Mouse (Mus musculus): ENCODE results near the gene Gimap4. TPM values are rescaled to one million over a fixed set of nuclear protein-coding genes. Genes with fewer than 3 reads are reported as not detected.

The Gimap4 gene
- polyA plus RNA-seq, 1 experiment, result 73.5 TPM

GRCm38 (mm10) chr6:48645660-48646308 is 38.6 kb upstream of the Gimap4 start:
- TF ChIP-seq POLR2A (IDR thresholded peaks at IDR 0.05; ENCODE audit: low read depth, low read length), result no peak
- peak; percentile 86; the same call in 1 of the 2 replicates for TF ChIP-seq CTCF (IDR thresholded peaks at IDR 0.05; ENCODE audit: extremely low read depth, insufficient read depth, insufficient read length, insufficient replicate concordance)
- Histone ChIP-seq H3K4me1 (ENCODE audit: control insufficient read depth, insufficient read depth, insufficient read length) (peaks cover 13% of the 10 kb centered on the region; the same call in 1 of the 2 replicates), H3K36me3 (ENCODE audit: control insufficient read depth, insufficient read depth, low read length) (peaks cover 8% of the 10 kb centered on the region), H3K27me3 (ENCODE audit: control insufficient read depth, insufficient read depth, low read length) (no peaks in the 10 kb centered on the region), H3K27ac (ENCODE audit: insufficient read depth, low read length) (peak overlapping the region; percentile 45; the same call in 1 of the 2 replicates), H3K4me3 (ENCODE audit: extremely low read depth, insufficient read depth, insufficient read length) (no peak overlapping the region; the same call in 1 of the 2 replicates)
- DNase-seq (ENCODE audit: low read depth in 1 of 2, low spot score in 2 of 2), result peak; percentile 73 to 75
- 6% methylated on average over 12 of the region's 12 CpGs for WGBS

- TF ChIP-seq POLR2A (IDR thresholded peaks at IDR 0.05; ENCODE audit: low read depth, low read length), result no peak
- TF ChIP-seq CTCF (IDR thresholded peaks at IDR 0.05; ENCODE audit: extremely low read depth, insufficient read depth, insufficient read length, insufficient replicate concordance), result no peak
- 74% methylated on average over 4 of the region's 4 CpGs for WGBS
- DNase-seq (ENCODE audit: low read depth in 1 of 2, low spot score in 2 of 2), result no peak
Measured at GRCm38 (mm10) chr6:48646309-48646690, 38.0 kb upstream of the Gimap4 start.

GRCm38 (mm10) chr6:48646995-48647394 is 37.4 kb upstream of the Gimap4 start, which contains the start of gene Gimap8:
Gimap8 (plus strand) TSS chr6:48647234.
- peak; percentile 80 to 90 for DNase-seq (ENCODE audit: low read depth in 1 of 2, low spot score in 2 of 2)
- Histone ChIP-seq H3K4me3 (ENCODE audit: extremely low read depth, insufficient read depth, insufficient read length) (peak within 1 kb of the TSS; percentile 71), H3K27ac (ENCODE audit: insufficient read depth, low read length) (peak within 1 kb of the TSS; percentile 91), H3K36me3 (ENCODE audit: control insufficient read depth, insufficient read depth, low read length) (peaks cover 18% of the 10 kb centered on the region), H3K4me1 (ENCODE audit: control insufficient read depth, insufficient read depth, insufficient read length) (peaks cover 13% of the 10 kb centered on the region; the same call in 1 of the 2 replicates), H3K27me3 (ENCODE audit: control insufficient read depth, insufficient read depth, low read length) (no peaks in the 10 kb centered on the region)
- WGBS, result 5% methylated on average over 3 of the region's 3 CpGs
- peak; percentile 81 for TF ChIP-seq CTCF (IDR thresholded peaks at IDR 0.05; ENCODE audit: extremely low read depth, insufficient read depth, insufficient read length, insufficient replicate concordance)
- TF ChIP-seq POLR2A (IDR thresholded peaks at IDR 0.05; ENCODE audit: low read depth, low read length), result peak; percentile 8; the same call in 1 of the 2 replicates

More at GRCm38 (mm10) chr6:48646309-48646690, 38.0 kb upstream of the Gimap4 start:
- H3K36me3 ChIP-seq (ENCODE audit: control insufficient read depth, insufficient read depth, low read length), result peaks cover 13% of the 10 kb centered on the region
- no peak overlapping the region for H3K27ac ChIP-seq (ENCODE audit: insufficient read depth, low read length)
- H3K27me3 ChIP-seq (ENCODE audit: control insufficient read depth, insufficient read depth, low read length), result no peaks in the 10 kb centered on the region
- H3K4me3 ChIP-seq (ENCODE audit: extremely low read depth, insufficient read depth, insufficient read length), result no peak overlapping the region
- H3K4me1 ChIP-seq (ENCODE audit: control insufficient read depth, insufficient read depth, insufficient read length), result peaks cover 13% of the 10 kb centered on the region; the same call in 1 of the 2 replicates

GRCm38 (mm10) chr6:48647611-48648010 is 36.7 kb upstream of the Gimap4 start:
- 46% methylated on average over 2 of the region's 2 CpGs for WGBS
- H3K36me3 ChIP-seq (ENCODE audit: control insufficient read depth, insufficient read depth, low read length), result peaks cover 18% of the 10 kb centered on the region
- DNase-seq (ENCODE audit: low read depth in 1 of 2, low spot score in 2 of 2), result no peak
- no peak for TF ChIP-seq CTCF (IDR thresholded peaks at IDR 0.05; ENCODE audit: extremely low read depth, insufficient read depth, insufficient read length, insufficient replicate concordance)
- TF ChIP-seq POLR2A (IDR thresholded peaks at IDR 0.05; ENCODE audit: low read depth, low read length), result no peak
- peak overlapping the region; percentile 71 for H3K4me3 ChIP-seq (ENCODE audit: extremely low read depth, insufficient read depth, insufficient read length)
- H3K4me1 ChIP-seq (ENCODE audit: control insufficient read depth, insufficient read depth, insufficient read length), result peaks cover 13% of the 10 kb centered on the region; the same call in 1 of the 2 replicates
- no peaks in the 10 kb centered on the region for H3K27me3 ChIP-seq (ENCODE audit: control insufficient read depth, insufficient read depth, low read length)
- H3K27ac ChIP-seq (ENCODE audit: insufficient read depth, low read length), result peak overlapping the region; percentile 91

- H3K36me3 ChIP-seq (ENCODE audit: control insufficient read depth, insufficient read depth, low read length), result peaks cover 18% of the 10 kb centered on the region
- TF ChIP-seq CTCF (IDR thresholded peaks at IDR 0.05; ENCODE audit: extremely low read depth, insufficient read depth, insufficient read length, insufficient replicate concordance), result no peak
- no peak for TF ChIP-seq POLR2A (IDR thresholded peaks at IDR 0.05; ENCODE audit: low read depth, low read length)
- WGBS, result 78% methylated on average over 4 of the region's 4 CpGs
- H3K27me3 ChIP-seq (ENCODE audit: control insufficient read depth, insufficient read depth, low read length), result no peaks in the 10 kb centered on the region
- no peak for DNase-seq (ENCODE audit: low read depth in 1 of 2, low spot score in 2 of 2)
- peak overlapping the region; percentile 91 for H3K27ac ChIP-seq (ENCODE audit: insufficient read depth, low read length)
- peaks cover 13% of the 10 kb centered on the region; the same call in 1 of the 2 replicates for H3K4me1 ChIP-seq (ENCODE audit: control insufficient read depth, insufficient read depth, insufficient read length)
- no peak overlapping the region; the same call in 1 of the 2 replicates for H3K4me3 ChIP-seq (ENCODE audit: extremely low read depth, insufficient read depth, insufficient read length)
Measured at GRCm38 (mm10) chr6:48648779-48649178, 35.6 kb upstream of the Gimap4 start.

- Histone ChIP-seq H3K27me3 (ENCODE audit: control insufficient read depth, insufficient read depth, low read length) (no peaks in the 10 kb centered on the region), H3K36me3 (ENCODE audit: control insufficient read depth, insufficient read depth, low read length) (peaks cover 18% of the 10 kb centered on the region), H3K27ac (ENCODE audit: insufficient read depth, low read length) (no peak overlapping the region), H3K4me1 (ENCODE audit: control insufficient read depth, insufficient read depth, insufficient read length) (peaks cover 13% of the 10 kb centered on the region; the same call in 1 of the 2 replicates), H3K4me3 (ENCODE audit: extremely low read depth, insufficient read depth, insufficient read length) (no peak overlapping the region)
- no peak for DNase-seq (ENCODE audit: low read depth in 1 of 2, low spot score in 2 of 2)
- WGBS, result 83% methylated on average over 9 of the region's 9 CpGs
- TF ChIP-seq POLR2A (IDR thresholded peaks at IDR 0.05; ENCODE audit: low read depth, low read length) (no peak), CTCF (IDR thresholded peaks at IDR 0.05; ENCODE audit: extremely low read depth, insufficient read depth, insufficient read length, insufficient replicate concordance) (no peak)
Measured at GRCm38 (mm10) chr6:48650041-48650440, 34.3 kb upstream of the Gimap4 start.

- no peak for DNase-seq (ENCODE audit: low read depth in 1 of 2, low spot score in 2 of 2)
- WGBS, result 88% methylated on average over 5 of the region's 5 CpGs
- H3K27me3 ChIP-seq (ENCODE audit: control insufficient read depth, insufficient read depth, low read length), result no peaks in the 10 kb centered on the region
- H3K27ac ChIP-seq (ENCODE audit: insufficient read depth, low read length), result no peak overlapping the region
- H3K4me3 ChIP-seq (ENCODE audit: extremely low read depth, insufficient read depth, insufficient read length), result no peak overlapping the region
- TF ChIP-seq CTCF (IDR thresholded peaks at IDR 0.05; ENCODE audit: extremely low read depth, insufficient read depth, insufficient read length, insufficient replicate concordance), result no peak
- H3K4me1 ChIP-seq (ENCODE audit: control insufficient read depth, insufficient read depth, insufficient read length), result peaks cover 10% of the 10 kb centered on the region; the same call in 1 of the 2 replicates
- H3K36me3 ChIP-seq (ENCODE audit: control insufficient read depth, insufficient read depth, low read length), result peaks cover 25% of the 10 kb centered on the region
Measured at GRCm38 (mm10) chr6:48658721-48659120, 25.6 kb upstream of the Gimap4 start.
